Mouse (Mus musculus) urinary bladder, postnatal 14 days (tissue): ENCODE results near the gene Mettl6.
A peak's percentile ranks its signal among the peaks of the same experiment; 100 is the strongest.

ENCODE experiments used
- DNase-seq: peaks from one replicate; pipeline ENCODE4 v3.0.0; 2021; ENCODE audit warnings: low spot score

The Mettl6 gene

GRCm38 (mm10) chr14:31494975-31495455, at the start of gene Mettl6:
TSS of gene Mettl6 (minus strand) at chr14:31495040.
- peak; percentile 91 for DNase-seq

- DNase-seq, result no peak
Observed at GRCm38 (mm10) chr14:31543885-31544442, 49.1 kb upstream of the Mettl6 start.

- no peak for DNase-seq
Observed at GRCm38 (mm10) chr14:31537298-31537697, 42.5 kb upstream of the Mettl6 start.

- no peak for DNase-seq
Observed at GRCm38 (mm10) chr14:31532656-31533055, 37.8 kb upstream of the Mettl6 start.

GRCm38 (mm10) chr14:31531506-31532148, 36.8 kb upstream of the Mettl6 start:
- DNase-seq, result no peak

GRCm38 (mm10) chr14:31530847-31531246, 36.0 kb upstream of the Mettl6 start:
- no peak for DNase-seq

GRCm38 (mm10) chr14:31525040-31525810, 30.4 kb upstream of the Mettl6 start:
- DNase-seq, result no peak

GRCm38 (mm10) chr14:31521318-31521717, 26.5 kb upstream of the Mettl6 start:
- no peak for DNase-seq

GRCm38 (mm10) chr14:31519165-31519564, 24.3 kb upstream of the Mettl6 start:
- no peak for DNase-seq

GRCm38 (mm10) chr14:31515895-31516294, 21.1 kb upstream of the Mettl6 start:
- DNase-seq, result no peak

GRCm38 (mm10) chr14:31510322-31510721, 15.5 kb upstream of the Mettl6 start:
- no peak for DNase-seq

- no peak for DNase-seq
Observed at GRCm38 (mm10) chr14:31509911-31510310, 15.1 kb upstream of the Mettl6 start.

- no peak for DNase-seq
Observed at GRCm38 (mm10) chr14:31506456-31506855, 11.6 kb upstream of the Mettl6 start.

- DNase-seq, result no peak
Observed at GRCm38 (mm10) chr14:31503406-31503805, 8.6 kb upstream of the Mettl6 start.

- no peak for DNase-seq
Observed at GRCm38 (mm10) chr14:31499526-31499925, 4.7 kb upstream of the Mettl6 start.

GRCm38 (mm10) chr14:31496241-31496646, 1.4 kb upstream of the Mettl6 start:
- no peak for DNase-seq

- no peak for DNase-seq
Observed at GRCm38 (mm10) chr14:31495538-31495937, 698 bp upstream of the Mettl6 start.

- peak; percentile 44 for DNase-seq
Observed at GRCm38 (mm10) chr14:31494349-31494974, 378 bp downstream of the Mettl6 start, which contains the start of gene Eaf1. TSS of gene Eaf1 (plus strand) at chr14:31494399.

- DNase-seq, result no peak
Observed at GRCm38 (mm10) chr14:31493901-31494300, 939 bp downstream of the Mettl6 start.

- no peak for DNase-seq
Observed at GRCm38 (mm10) chr14:31488055-31488454, 6.8 kb downstream of the Mettl6 start.

- no peak for DNase-seq
Observed at GRCm38 (mm10) chr14:31486465-31486864, 8.4 kb downstream of the Mettl6 start.

- DNase-seq, result no peak
Observed at GRCm38 (mm10) chr14:31482417-31482816, 12.4 kb downstream of the Mettl6 start.
